Mouse (Mus musculus) liver, adult 2 months (tissue): Measurements from ENCODE around the gene Adm2.

Experiments
- CTCF ChIP-seq: fragments of 200-500 bp; IDR thresholded peaks from 2 replicates; pipeline ENCODE4 v1.5.1; 2011; ENCODE audit warnings: low read depth, low read length, control low read depth
- POLR2A ChIP-seq: fragments of 200-500 bp; IDR thresholded peaks from 2 replicates; pipeline ENCODE4 v1.6.1; 2011; ENCODE audit warnings: low read length, control low read depth; ENCODE audit not compliant: insufficient read depth; ENCODE audit errors: extremely low read depth

- TF ChIP-seq CTCF (no peak), POLR2A (no peak)
Observed at GRCm38 (mm10) chr15:89292795-89293194, 29.7 kb upstream of the Adm2 start.
